Mouse (Mus musculus) heart, embryonic 11.5 days (tissue): ENCODE data around the gene Tubgcp2. TPM values are rescaled to one million over a fixed set of nuclear protein-coding genes. Genes with fewer than 3 reads are reported as not detected.

Source experiments
- microRNA counts: library from miRNA; unstranded; fragments of <30 nt; microRNA quantifications from one replicate; lab custom pipeline; 2015
- microRNA-seq: library from miRNA; unstranded; fragments of <30 nt; microRNA quantifications from one replicate; pipeline ENCODE4, GENCODE M21; 2016; ENCODE audit warnings: borderline number of aligned reads
- polyA plus RNA-seq: library from polyadenylated mRNA; unstranded; fragments of >200 nt; fragmentation: Nextera tagmentation; extraction: Ambion mirVana; gene quantifications from 2 replicates; pipeline ENCODE4 v1.2.1, GENCODE M21; 2014

The Tubgcp2 gene
- polyA plus RNA-seq, 1 experiment from 2014 or later, result 37.3 TPM

MicroRNA genes within 50 kb of the gene (microRNA counts, 519-probe panel; counts per million panel counts)
- microRNA mmu-miR-202-3p (lab: Ali Mortazavi, UCI) (32.2 counts per million), microRNA mmu-miR-202-5p (lab: Ali Mortazavi, UCI) (32.2 counts per million)

Small RNAs within 50 kb of the gene (microRNA-seq; reads per million reads assigned to microRNA genes)
- gene Mir202 (0.20 reads per million), gene Mir7062 (0.47 reads per million), gene mmu-mir-7686 (not detected)

Other genes starting within 250 kb of the Tubgcp2 start
- not detected in 2 replicates for gene Adgra1, start 202.5 kb downstream of the Tubgcp2 start, polyA plus RNA-seq
- 0.03 TPM in 1 of 2 replicates, not detected in the other for gene Kndc1, start 142.0 kb downstream of the Tubgcp2 start, polyA plus RNA-seq
- not detected in 2 replicates for gene Utf1, start 92.9 kb downstream of the Tubgcp2 start, polyA plus RNA-seq
- gene 6430531B16Rik, start 57.9 kb downstream of the Tubgcp2 start, polyA plus RNA-seq, result 0.21 and 0.29 TPM in 2 replicates
- gene Adam8, start 44.1 kb downstream of the Tubgcp2 start, polyA plus RNA-seq, result 1.0 and 1.4 TPM in 2 replicates
- gene Zfp511, start 278 bp downstream of the Tubgcp2 start, polyA plus RNA-seq, result 31.9 and 34.3 TPM in 2 replicates
- gene Msx3, start 12.4 kb upstream of the Tubgcp2 start, polyA plus RNA-seq, result 0.14 TPM in 1 of 2 replicates, not detected in the other
- 0.24 and 0.54 TPM in 2 replicates for gene Caly, start 45.9 kb upstream of the Tubgcp2 start, polyA plus RNA-seq
- not detected in 2 replicates for gene Prap1, start 56.7 kb upstream of the Tubgcp2 start, polyA plus RNA-seq
- 69.3 and 71.7 TPM in 2 replicates for gene Fuom, start 65.8 kb upstream of the Tubgcp2 start, polyA plus RNA-seq
- gene Paox, start 79.1 kb upstream of the Tubgcp2 start, polyA plus RNA-seq, result 17.1 and 19.0 TPM in 2 replicates
- 179 and 198 TPM in 2 replicates for gene Echs1, start 79.8 kb upstream of the Tubgcp2 start, polyA plus RNA-seq
- gene Mtg1, start 100.9 kb upstream of the Tubgcp2 start, polyA plus RNA-seq, result 24.8 and 33.7 TPM in 2 replicates
- 0.04 TPM in 1 of 2 replicates, not detected in the other for gene Sprn, start 118.2 kb upstream of the Tubgcp2 start, polyA plus RNA-seq
- not detected in 2 replicates for gene Olfr522, start 128.1 kb upstream of the Tubgcp2 start, polyA plus RNA-seq
- not detected in 2 replicates for gene Olfr523, start 136.5 kb upstream of the Tubgcp2 start, polyA plus RNA-seq
- not detected in 2 replicates for gene Olfr524, start 169.3 kb upstream of the Tubgcp2 start, polyA plus RNA-seq
- gene Cd163l1, start 181.6 kb upstream of the Tubgcp2 start, polyA plus RNA-seq, result not detected in 2 replicates
- gene 5830411N06Rik, start 210.6 kb upstream of the Tubgcp2 start, polyA plus RNA-seq, result not detected in 2 replicates